Mouse (Mus musculus) megakaryocyte, embryonic 14.5 days (primary cell): ENCODE measurements around the gene Syne3.

Source experiments
- FLI1 ChIP-seq: IDR thresholded peaks from 2 replicates; pipeline ENCODE4 v1.6.1; 2012; ENCODE audit warnings: low read length, inconsistent platforms, mixed read lengths
- GATA1 ChIP-seq: IDR thresholded peaks from 3 replicates; pipeline ENCODE4 v1.6.1; 2012; ENCODE audit warnings: mixed read lengths, low read length, inconsistent platforms, borderline replicate concordance

DNA sequence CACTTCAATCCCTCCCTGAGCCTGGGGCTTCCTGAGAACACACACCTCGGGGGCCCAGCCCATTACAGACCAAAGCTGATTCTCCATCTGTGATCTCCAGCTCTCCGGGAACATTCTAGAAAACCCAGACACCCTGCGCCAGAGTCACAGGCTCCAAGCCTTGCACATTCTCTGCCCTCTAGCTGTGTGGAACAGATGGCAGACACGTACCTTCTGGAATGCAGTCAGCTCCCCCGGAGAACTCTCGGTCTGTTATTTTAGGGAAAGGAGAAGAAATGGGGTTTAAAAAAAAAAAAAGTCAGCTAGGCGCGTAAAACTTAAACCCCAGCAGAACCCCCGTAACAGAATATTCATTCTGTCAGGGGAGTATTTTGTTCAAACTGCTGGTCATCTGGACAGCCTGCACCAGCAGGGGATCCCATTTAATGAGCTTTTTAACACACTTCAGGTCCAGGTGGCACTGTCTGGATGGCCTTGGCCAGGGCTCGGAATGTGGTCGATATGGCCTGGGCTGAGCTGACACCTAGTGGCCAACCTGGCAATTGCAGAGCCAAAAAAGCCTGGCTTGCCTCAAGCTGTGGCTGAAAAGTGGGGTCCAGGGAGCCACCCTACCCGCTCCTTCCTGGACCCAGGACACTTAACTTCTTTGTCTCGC lies 70.1 kb downstream of the Syne3 start:
- TF ChIP-seq GATA1 (no peak), FLI1 (no peak)
